Mouse (Mus musculus): ENCODE data around the gene Prpf40a.
A peak's percentile ranks its signal among the peaks of the same experiment; 100 is the strongest.

The Prpf40a gene

GRCm38 (mm10) chr2:53190684-53191511 lies at the start of gene Prpf40a:
Gene Prpf40a, minus strand, starts transcription at chr2:53191284.
- peak; percentile 99 for DNase-seq (ENCODE audit: low read depth in 2 of 2, low spot score in 2 of 2)

DNA sequence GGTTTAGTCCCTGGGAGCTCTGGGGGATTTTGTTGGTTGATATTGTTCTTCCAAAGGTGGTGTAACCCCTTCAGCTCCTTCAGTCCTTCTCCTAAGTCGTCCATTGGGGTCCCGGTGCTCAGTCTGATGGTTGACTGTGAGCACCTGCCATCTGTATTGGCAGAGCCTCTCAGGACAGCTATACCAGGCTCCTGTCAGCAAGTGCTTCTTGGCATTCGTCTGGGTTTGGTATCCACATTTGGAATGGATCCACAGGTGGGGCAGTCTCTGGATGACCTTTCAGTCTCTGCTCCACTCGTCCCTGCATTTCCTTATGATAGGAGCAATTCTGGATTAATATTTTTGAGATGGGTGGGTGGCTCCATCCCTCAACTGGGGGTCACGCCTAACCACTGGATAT lies 31.2 kb upstream of the Prpf40a start:
- no peak for DNase-seq (ENCODE audit: low read depth in 2 of 2, low spot score in 2 of 2)

DNA sequence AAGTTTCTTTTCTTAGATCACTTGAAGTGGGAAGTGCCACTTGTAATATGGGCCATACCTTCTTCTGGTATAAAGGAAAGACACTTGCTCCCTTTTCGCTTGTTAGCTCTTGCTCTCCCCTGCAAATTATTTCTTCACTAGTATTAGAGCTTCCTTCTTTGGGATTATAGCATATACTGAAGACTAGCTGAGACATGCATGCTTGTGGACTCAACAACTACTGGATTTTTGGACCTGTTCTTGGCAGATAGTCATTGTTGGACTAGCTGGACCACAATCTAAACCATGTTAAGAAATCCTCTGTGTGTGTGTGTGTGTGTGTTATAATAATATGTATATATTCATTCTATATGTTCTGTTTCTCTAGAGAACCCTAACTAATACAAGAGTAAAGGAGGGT lies 22.4 kb upstream of the Prpf40a start:
- DNase-seq (ENCODE audit: low read depth in 2 of 2, low spot score in 2 of 2) = no peak

DNA sequence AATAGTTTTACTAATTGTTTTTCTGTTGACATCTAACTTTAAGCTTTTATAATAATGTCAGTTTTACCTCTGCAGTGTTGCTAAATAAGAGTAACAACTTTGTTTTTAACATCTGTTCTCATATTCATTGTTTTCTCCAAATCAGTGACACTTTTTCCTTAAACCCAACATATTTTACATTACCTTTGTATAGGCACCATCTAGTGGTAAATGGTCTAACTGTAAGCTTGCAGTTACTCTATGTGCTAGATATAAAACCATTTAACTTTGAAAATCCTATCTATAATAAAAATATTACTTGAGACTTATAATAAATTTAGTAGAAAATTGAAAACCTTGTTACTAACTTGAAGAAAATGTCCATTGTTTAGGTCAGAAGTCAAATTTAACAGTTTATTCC lies 15.7 kb upstream of the Prpf40a start:
- DNase-seq (ENCODE audit: low read depth in 2 of 2, low spot score in 2 of 2) = no peak

- DNase-seq (ENCODE audit: low read depth in 2 of 2, low spot score in 2 of 2) = no peak
These were observed 13.5 kb upstream of the Prpf40a start for GRCm38 (mm10) chr2:53204373-53205274.

- DNase-seq (ENCODE audit: low read depth in 2 of 2, low spot score in 2 of 2) = no peak
These were observed 9.2 kb upstream of the Prpf40a start for GRCm38 (mm10) chr2:53200164-53200885.

DNA sequence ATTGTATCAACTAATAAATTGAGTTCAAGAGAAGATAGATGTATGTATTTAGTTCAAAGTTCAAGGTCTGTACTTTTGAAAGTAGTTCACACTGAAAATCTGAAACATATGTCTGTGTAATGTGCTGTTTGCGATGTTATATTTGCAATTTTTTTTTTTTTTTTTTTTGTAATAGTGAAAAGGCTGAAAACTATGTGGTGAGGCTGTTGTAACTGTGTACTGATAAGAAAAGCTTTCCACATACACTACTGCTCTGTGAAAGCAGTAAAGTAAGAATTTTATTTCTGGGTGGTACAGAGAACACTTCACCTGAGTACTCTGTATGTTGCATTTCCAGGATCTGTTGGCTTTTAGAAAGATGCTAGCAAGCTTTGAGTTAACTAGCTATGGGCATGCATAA lies 8.1 kb upstream of the Prpf40a start:
- DNase-seq (ENCODE audit: low read depth in 2 of 2, low spot score in 2 of 2) = no peak

DNA sequence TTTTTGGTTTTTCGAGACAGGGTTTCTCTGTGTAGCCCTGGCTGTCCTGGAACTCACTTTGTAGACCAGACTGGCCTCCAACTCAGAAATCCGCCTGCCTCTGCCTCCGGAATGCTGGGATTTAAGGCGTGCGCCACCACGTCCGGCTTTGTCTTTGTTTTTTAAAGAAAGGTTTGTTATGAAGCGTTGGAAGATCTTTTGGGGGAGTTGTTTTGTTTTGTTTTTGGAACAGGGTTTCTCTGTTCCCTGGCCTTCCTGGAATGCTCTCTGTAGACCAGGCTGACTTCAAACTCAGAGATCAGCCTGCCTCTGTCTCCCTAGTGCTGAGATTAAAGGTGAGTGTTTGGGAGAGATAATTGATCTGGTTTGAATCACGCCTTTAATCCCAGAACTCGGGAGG lies 5.3 kb upstream of the Prpf40a start:
- no peak for DNase-seq (ENCODE audit: low read depth in 2 of 2, low spot score in 2 of 2)

- no peak for DNase-seq (ENCODE audit: low read depth in 2 of 2, low spot score in 2 of 2)
These were observed 1.3 kb upstream of the Prpf40a start for GRCm38 (mm10) chr2:53192386-53192785.

DNA sequence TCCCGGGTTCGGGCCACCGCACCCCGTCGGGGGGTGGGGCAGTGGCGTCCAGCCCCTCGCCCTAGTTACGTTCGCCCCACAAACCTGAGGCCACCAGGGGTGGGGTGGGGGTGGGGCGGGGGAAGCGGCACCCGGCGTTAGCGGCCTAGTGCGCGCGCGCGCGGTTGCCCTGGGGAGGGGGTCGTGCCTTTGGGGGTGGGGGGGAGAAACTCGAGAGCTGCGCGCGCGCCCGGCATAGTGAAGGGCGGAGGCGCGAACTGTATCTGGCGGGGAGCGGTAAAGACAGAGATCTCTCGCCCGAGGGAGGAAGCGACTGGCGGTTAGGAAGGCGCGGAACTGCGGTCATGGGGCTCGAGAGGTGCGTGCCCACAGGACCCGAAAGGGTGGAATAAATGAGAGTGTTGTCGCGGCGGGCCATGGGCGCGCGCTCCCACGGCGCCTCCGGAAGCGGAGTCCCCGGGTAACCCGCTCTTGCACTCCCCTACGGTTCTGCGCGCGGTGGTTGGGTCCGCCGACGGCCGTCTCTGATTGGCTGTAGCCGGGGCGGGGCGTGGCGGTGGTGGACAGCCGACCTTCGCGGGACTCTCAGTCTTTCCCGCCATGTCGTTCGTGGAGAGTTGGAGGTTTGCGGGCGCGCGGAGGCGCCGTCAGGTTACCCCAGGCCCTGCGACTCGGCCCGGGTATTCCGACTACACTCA lies 588 bp upstream of the Prpf40a start, which contains the start of gene Arl6ip6:
TSS of gene Arl6ip6 (plus strand) at position 204 of the 698 bp plus-strand sequence.
- DNase-seq (ENCODE audit: low read depth in 2 of 2, low spot score in 2 of 2) = peak; percentile 98 to 99

DNA sequence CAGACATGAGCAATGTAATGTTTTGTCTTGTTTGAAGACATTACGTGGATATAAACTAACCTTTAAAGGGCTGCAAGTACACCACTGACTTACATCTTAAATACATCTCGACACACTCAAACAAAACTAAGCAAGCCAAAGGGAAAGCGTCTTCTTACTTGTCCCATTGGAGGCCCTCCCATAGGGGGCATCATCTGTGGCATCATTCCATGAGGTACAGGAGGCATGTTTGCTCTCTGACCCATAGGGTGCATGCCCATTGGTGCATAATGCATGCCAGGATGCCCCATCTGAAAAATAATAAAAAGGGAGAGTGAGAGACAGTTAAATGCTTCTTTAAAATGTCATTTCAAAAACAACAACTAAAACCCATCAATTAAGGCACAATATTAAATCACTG lies 1.3 kb downstream of the Prpf40a start:
- no peak for DNase-seq (ENCODE audit: low read depth in 2 of 2, low spot score in 2 of 2)

DNA sequence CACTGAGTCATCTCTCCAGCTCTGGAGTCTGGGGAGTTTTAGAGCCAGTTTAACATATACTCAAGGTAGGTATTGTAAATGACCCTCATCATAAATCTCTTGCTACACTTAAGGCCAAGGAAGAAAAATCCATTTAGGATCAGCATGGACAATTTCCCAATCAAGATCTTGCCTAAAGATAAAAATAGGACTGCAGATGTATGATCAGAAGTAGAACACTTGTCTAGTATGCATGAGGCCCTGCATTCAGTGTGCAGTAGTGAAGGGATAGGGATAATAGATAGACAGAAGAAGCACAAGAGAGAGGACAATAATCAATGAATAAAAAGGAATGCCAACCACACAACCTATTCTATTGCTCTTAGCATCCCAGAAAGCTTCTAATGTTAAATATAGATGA lies 11.2 kb downstream of the Prpf40a start:
- DNase-seq (ENCODE audit: low read depth in 2 of 2, low spot score in 2 of 2) = no peak

DNA sequence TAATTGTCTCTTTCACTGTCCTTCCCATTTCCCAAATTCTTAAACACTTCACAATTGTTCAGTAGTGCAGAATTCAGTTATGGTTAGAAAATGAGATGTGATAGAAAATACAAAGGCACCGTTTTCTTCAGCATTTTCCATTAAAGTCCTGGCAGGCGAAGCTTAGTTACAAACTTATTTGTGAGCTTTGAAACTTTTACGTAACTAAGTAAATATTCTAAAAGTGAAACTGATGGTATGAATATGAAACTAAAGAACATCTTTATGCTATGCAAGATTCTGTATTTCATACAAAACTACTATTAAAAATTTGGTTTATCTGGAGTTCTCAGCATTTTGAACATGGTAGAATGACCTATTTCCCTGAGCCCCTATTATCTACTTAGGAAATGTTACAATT lies 12.1 kb downstream of the Prpf40a start:
- no peak for DNase-seq (ENCODE audit: low read depth in 2 of 2, low spot score in 2 of 2)

GRCm38 (mm10) chr2:53173966-53174365 lies 17.1 kb downstream of the Prpf40a start:
- DNase-seq (ENCODE audit: low read depth in 2 of 2, low spot score in 2 of 2) = no peak

DNA sequence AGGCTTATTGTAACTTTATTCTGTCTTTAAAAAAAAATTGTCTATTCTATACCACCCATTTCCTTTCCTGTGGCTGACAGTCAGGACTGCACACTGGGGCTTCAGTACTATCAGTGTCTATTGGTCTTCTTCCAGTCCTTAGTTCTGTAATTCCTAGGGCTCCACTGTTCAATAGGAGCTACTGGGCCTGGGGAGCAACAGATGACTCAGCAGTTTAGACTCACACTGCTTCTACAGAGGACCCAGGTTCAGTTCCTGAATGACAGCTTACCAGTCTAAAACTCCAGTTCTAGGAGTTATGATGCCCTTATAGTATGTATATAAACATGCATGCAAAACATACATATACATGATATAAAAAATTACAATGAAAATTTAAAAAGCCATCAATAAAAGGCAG lies 44.2 kb downstream of the Prpf40a start:
- DNase-seq (ENCODE audit: low read depth in 2 of 2, low spot score in 2 of 2) = no peak

- no peak for DNase-seq (ENCODE audit: low read depth in 2 of 2, low spot score in 2 of 2)
These were observed 59.5 kb downstream of the Prpf40a start for GRCm38 (mm10) chr2:53131567-53131966.

DNA sequence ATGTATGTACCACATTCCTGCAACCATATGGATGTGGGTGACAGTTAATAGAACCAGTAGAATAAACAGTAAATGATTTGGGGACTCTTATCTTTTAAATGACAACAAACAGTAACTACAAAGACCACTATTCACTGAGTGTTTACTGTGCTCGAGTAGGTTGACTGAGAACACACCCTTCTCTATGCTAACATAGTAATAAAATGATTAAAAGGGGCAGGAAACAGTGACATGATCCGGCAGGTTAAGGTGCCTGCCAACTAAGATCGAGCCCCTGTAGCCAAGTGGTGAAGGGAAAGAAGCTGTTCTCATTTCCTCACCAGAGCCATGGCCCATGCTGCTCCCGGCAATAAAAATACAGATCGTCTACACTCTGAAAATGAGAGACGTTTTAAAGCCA lies 62.0 kb downstream of the Prpf40a start:
- no peak for DNase-seq (ENCODE audit: low read depth in 2 of 2, low spot score in 2 of 2)

DNA sequence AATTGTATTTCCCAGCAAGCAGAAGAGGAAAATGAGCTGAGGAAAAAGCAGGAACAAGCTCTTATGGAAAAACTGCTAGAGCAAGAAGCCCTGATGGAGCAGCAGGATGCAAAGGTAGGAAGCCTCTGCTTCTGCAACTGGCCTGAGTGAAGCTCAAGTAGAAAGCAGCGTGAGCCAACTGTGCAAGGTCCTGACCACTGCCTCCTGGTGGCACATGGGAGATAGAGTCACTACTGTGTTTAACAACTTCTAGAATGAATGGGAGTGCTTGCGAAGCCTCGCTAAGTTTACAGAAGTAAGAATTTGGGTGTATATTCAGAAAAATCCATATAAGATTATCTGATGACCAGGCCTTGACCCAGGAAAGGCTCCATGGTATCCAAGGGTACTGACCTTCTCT lies 65.1 kb downstream of the Prpf40a start:
- no peak for DNase-seq (ENCODE audit: low read depth in 2 of 2, low spot score in 2 of 2)

GRCm38 (mm10) chr2:53121797-53122196 lies 69.3 kb downstream of the Prpf40a start:
- peak in 1 of 2 experiments; percentile 35 for DNase-seq (ENCODE audit: low read depth in 2 of 2, low spot score in 2 of 2)

- DNase-seq (ENCODE audit: low read depth in 2 of 2, low spot score in 2 of 2) = no peak
These were observed 82.5 kb downstream of the Prpf40a start for GRCm38 (mm10) chr2:53108547-53108946.

DNA sequence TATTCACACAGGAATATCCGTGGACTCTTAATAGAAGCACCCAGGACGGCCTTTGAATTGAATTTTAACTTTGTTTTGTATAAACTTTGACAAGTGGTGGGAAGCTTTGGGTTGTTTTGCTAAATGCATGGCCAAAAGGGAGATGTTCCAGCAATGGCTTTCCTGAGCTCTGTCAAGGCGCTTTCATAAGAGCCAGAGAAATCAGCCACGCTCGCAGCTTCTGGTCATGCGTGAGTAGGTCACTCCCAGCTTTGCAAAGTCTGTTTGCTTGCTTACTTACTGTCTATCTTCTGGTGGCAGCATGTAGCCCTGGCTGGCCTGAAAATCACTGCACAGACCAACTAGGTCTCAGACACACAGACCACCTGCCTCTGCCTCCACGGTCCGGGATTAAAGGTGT lies 84.6 kb downstream of the Prpf40a start:
- DNase-seq (ENCODE audit: low read depth in 2 of 2, low spot score in 2 of 2) = no peak
